Mouse (Mus musculus): ENCODE results near the gene Col9a2. TPM values are rescaled to one million over a fixed set of nuclear protein-coding genes. Genes with fewer than 3 reads are reported as not detected.
A peak's percentile ranks its signal among the peaks of the same experiment; 100 is the strongest.
"Not testable (repeated sequence)": the region's sequence is repeated elsewhere in the genome, so short reads cannot be mapped to it uniquely, and the experiment has no call there.

Col9a2 gene
- total RNA-seq, 1 experiment from 2014 or later, result not detected

GRCm38 (mm10) chr4:121057032-121057431 is 17.8 kb downstream of the Col9a2 start:
- ATAC-seq (ENCODE audit: extremely low read depth, insufficient number of reproducible peaks, low FRiP score, poor library complexity, severe bottlenecking), result no peak

GRCm38 (mm10) chr4:121059218-121059617 is 20.0 kb downstream of the Col9a2 start:
- not testable (repeated sequence) for ATAC-seq (ENCODE audit: extremely low read depth, insufficient number of reproducible peaks, low FRiP score, poor library complexity, severe bottlenecking)

DNA sequence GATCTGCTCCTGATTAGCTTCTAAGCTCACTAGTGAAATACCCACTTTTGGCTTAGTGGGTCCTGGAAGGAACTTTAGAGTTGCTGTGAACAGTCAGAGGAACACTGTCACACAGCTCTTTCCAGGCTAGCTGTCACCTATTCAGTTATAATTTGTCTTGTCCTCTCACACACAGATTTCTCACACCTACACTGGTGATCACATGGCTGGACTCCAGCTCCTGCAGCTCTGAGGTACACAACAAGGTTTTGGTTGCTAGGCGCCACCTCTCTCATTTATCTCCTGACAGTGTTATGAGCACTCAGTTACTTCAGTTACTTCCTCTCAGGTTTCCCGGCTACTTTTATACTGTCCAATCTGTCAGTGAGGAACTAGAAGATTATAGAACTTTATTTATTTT is 26.2 kb downstream of the Col9a2 start:
- no peak for ATAC-seq (ENCODE audit: extremely low read depth, insufficient number of reproducible peaks, low FRiP score, poor library complexity, severe bottlenecking)

GRCm38 (mm10) chr4:121074250-121074649 is 35.1 kb downstream of the Col9a2 start:
- ATAC-seq (ENCODE audit: extremely low read depth, insufficient number of reproducible peaks, low FRiP score, poor library complexity, severe bottlenecking), result no peak

DNA sequence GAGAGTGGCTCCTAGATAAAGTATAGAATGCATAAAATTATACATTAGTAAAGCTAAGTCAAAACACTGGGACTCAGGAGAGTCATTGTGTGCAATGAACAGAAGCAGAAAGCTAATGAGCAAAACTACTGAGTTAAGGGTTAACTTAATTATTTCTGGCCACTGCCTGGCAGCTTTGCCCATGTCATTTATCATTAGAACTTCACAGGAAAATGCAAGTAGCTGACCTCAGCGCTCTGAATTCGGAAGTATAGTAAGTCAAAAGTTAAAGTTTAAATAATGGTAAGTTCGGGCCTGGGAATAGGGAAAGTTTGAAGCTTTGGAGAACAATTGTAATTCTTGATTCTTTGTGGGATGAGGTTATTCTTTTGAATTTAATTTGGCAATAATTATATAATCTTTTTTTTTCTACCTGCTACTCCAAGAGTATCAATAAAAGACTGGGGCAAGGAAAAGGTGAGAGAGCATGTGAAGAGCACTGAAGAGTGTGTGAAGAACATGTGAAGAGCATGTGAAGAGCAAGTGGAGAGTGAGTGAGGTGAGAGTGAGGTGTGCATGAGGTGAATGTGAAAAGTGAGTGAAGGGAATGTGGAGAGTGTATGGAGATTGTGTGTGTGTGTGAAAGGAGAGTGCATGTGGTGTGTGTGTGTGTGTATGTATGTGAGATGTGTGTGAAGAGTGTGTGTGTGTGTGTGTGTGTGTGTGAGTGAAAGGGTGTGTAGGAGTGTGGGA is 38.9 kb downstream of the Col9a2 start:
- ATAC-seq (ENCODE audit: extremely low read depth, insufficient number of reproducible peaks, low FRiP score, poor library complexity, severe bottlenecking), result no peak

DNA sequence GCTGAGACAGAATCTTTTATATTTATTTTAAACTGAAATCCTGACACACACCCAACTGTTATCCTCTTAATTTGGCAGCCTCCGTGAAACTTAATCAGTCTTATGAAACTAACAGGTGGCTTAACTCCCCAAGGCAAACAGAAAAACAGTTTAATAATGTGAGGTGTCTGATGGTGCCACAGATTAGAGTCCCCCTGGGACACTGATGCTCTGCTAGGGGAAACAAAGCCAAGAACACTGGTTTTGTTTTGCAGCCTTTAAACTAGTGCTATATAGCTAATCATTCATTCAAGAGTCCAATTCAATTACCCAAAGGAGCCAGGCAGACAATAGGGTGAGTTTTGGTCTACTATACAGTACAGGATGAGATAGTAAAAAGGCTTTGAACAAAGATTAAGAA is 41.2 kb downstream of the Col9a2 start:
- no peak for ATAC-seq (ENCODE audit: extremely low read depth, insufficient number of reproducible peaks, low FRiP score, poor library complexity, severe bottlenecking)

DNA sequence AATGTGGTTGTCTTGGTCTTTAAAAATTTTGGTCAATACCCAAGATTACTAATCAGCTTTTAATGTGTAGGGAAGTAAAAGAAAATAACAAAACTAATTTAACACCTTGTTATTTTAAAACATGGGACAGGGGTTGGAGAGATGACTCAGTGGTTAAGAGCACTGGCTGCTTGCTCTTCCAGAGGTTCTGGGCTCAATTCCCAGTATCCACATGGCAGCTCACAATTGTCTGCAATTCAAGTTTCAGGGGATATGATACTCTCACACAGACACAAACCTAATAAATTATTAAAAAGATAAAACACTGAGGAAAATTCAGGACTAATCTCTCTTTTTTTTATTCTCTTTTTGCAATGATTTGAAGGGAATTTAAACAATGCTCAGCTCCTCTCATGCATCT is 45.3 kb downstream of the Col9a2 start:
- no peak for ATAC-seq (ENCODE audit: extremely low read depth, insufficient number of reproducible peaks, low FRiP score, poor library complexity, severe bottlenecking)

DNA sequence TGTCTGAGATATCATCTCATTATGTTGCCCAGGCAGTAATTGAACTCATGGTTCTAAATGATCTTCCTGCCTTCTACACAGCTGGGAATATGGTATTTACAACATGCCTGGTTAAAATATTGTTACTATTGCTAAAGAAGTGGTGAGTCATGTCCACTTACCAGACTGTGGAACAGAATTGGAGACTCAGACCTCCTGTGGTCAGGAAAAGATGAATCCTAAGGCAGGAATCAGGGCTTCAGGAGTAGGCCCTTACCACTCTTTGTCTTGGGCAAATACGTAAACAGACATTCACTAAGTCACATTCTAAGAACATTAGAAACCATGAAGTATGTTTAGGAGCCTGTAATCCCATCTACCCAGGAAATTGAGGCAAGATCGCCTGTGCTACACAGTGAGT is 49.5 kb downstream of the Col9a2 start:
- ATAC-seq (ENCODE audit: extremely low read depth, insufficient number of reproducible peaks, low FRiP score, poor library complexity, severe bottlenecking), result no peak

DNA sequence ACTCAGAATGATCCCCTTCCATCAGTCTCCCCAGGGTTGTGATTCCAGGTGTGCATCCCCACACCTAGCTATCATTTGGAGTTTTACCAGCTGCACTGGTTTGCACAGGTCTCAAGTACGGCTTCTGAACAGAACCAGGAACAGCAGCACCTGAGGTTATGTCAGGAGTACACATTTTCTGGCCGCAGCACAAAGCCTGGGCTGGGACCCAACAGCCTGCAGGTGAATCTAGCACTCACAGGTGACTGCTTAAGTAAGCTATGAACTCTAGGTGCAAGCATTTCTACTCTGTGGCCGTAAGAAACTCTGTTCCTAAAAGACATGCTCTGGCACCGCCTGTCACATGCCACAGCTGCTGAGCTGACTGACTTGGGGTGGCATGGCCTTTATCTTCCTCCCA is 51.0 kb downstream of the Col9a2 start:
- no peak for ATAC-seq (ENCODE audit: extremely low read depth, insufficient number of reproducible peaks, low FRiP score, poor library complexity, severe bottlenecking)

- peak; percentile 87 for ATAC-seq (ENCODE audit: extremely low read depth, insufficient number of reproducible peaks, low FRiP score, poor library complexity, severe bottlenecking)
Measured at GRCm38 (mm10) chr4:121097650-121098378, 58.6 kb downstream of the Col9a2 start, which contains the start of gene Zmpste24. Zmpste24 (minus strand) TSS chr4:121098241.

DNA sequence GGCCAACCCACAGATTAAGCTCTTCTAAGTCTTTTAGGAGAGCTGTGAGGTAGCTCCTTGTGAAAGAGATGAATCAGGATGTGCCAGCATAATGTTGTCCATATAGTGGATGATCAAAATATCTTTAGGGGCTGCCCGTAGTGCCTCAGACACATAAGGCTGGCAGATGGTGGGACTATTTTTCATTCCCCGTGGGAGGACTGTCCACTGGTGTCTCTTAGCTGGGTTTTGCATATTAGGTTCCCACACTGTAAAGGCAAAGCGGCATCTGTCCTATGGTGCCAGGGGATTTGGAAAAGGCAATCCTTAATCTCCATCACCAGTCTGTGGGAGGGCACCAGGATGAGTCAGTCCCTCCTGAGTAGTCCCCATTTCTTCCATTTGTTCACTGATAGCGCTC is 64.1 kb downstream of the Col9a2 start:
- no peak for ATAC-seq (ENCODE audit: extremely low read depth, insufficient number of reproducible peaks, low FRiP score, poor library complexity, severe bottlenecking)

Other genes starting within 250 kb of the Col9a2 start
- 91.5 TPM in 2 replicates for gene Nfyc, start 207.8 kb upstream of the Col9a2 start, total RNA-seq (2017)
- 0.12 and 0.37 TPM in 2 replicates for gene Rims3, start 184.6 kb upstream of the Col9a2 start, total RNA-seq (2017)
- 10.8 and 16.9 TPM in 2 replicates for gene Exo5, start 114.4 kb upstream of the Col9a2 start, total RNA-seq (2017)
- 4.8 and 10.3 TPM in 2 replicates for gene Zfp69, start 87.7 kb upstream of the Col9a2 start, total RNA-seq (2017)
- gene Smap2, start 22.1 kb upstream of the Col9a2 start, total RNA-seq (2017), result 209 and 239 TPM in 2 replicates
- 25.0 and 25.9 TPM in 2 replicates for gene Zmpste24, start 58.9 kb downstream of the Col9a2 start, total RNA-seq (2017)
- gene Tmco2, start 69.8 kb downstream of the Col9a2 start, total RNA-seq (2017), result not detected in 2 replicates
- gene Rlf, start 175.7 kb downstream of the Col9a2 start, total RNA-seq (2017), result 127 and 138 TPM in 2 replicates

Data from neutrophil, adult 5-6 weeks (primary cell).